Mouse (Mus musculus) intestine, postnatal 0 days (tissue): Measurements from ENCODE around the gene Gm11444. TPM values are rescaled to one million over a fixed set of nuclear protein-coding genes. Genes with fewer than 3 reads are reported as not detected.

ENCODE experiments used
- ATAC-seq: fragments of 200-750 bp; cut with Nextera tagmentation; 2 replicates; pipeline ENCODE4 v1.8.0; 2017; ENCODE audit warnings: mild to moderate bottlenecking, moderate TSS enrichment, moderate library complexity
- H3K27ac ChIP-seq: fragments of 300-500 bp; sonication (generic); 2 replicates; pipeline ENCODE4 v1.5.1; 2014; ENCODE audit warnings: mild to moderate bottlenecking, low read depth, low read length, moderate library complexity
- H3K27me3 ChIP-seq: fragments of 300-500 bp; sonication (generic); replicated peaks from 2 replicates; pipeline ENCODE4 v1.6.1; 2014; ENCODE audit warnings: low read length, mixed read lengths; ENCODE audit not compliant: control insufficient read depth, insufficient read depth
- H3K36me3 ChIP-seq: fragments of 300-500 bp; sonication (generic); 2 replicates; pipeline ENCODE4 v1.6.1; 2014; ENCODE audit warnings: mild to moderate bottlenecking, moderate library complexity; ENCODE audit not compliant: control insufficient read depth, insufficient read depth
- H3K4me1 ChIP-seq: fragments of 300-500 bp; sonication (generic); replicated peaks from 2 replicates; pipeline ENCODE4 v1.6.1; 2014; ENCODE audit warnings: antibody characterized with exemption, low read length, mixed read lengths; ENCODE audit not compliant: control insufficient read depth, insufficient read depth
- H3K4me2 ChIP-seq: fragments of 300-500 bp; sonication (generic); replicated peaks from 2 replicates; pipeline ENCODE4 v1.6.1; 2014; ENCODE audit warnings: low read depth, mild to moderate bottlenecking, moderate library complexity
- H3K4me3 ChIP-seq: fragments of 300-500 bp; sonication (generic); 2 replicates; pipeline ENCODE4 v1.5.1; 2014; ENCODE audit warnings: low read depth, low read length
- H3K9ac ChIP-seq: fragments of 300-500 bp; sonication (generic); 2 replicates; pipeline ENCODE4 v1.6.1; 2014; ENCODE audit warnings: mild to moderate bottlenecking, low read depth, low read length
- H3K9me3 ChIP-seq: fragments of 300-500 bp; sonication (generic); 2 replicates; pipeline ENCODE4 v1.6.1; 2016; ENCODE audit warnings: mixed run types; ENCODE audit not compliant: control insufficient read depth
- CTCF ChIP-seq: sonication (generic); IDR thresholded peaks from 2 replicates; pipeline ENCODE4 v1.5.1; 2016; ENCODE audit warnings: low read depth, mild to moderate bottlenecking, control low read depth, antibody characterized with exemption, moderate library complexity
- WGBS: fragments of 180-500 bp; shearing (Covaris S2); extraction: QIAGEN DNeasy Blood & Tissue Kit; methylation state at CpG from one replicate; pipeline ENCODE4 v1.1.7; 2014; 5-methylcytosine and 5-hydroxymethylcytosine counted together
- polyA plus RNA-seq: library from polyadenylated mRNA; unstranded; fragments of >200 nt; fragmentation: Nextera tagmentation; extraction: Ambion mirVana; gene quantifications from 2 replicates; pipeline ENCODE4 v1.2.1, GENCODE M21; 2015

Gene Gm11444
- polyA plus RNA-seq, 1 experiment from 2014 or later = not detected

DNA sequence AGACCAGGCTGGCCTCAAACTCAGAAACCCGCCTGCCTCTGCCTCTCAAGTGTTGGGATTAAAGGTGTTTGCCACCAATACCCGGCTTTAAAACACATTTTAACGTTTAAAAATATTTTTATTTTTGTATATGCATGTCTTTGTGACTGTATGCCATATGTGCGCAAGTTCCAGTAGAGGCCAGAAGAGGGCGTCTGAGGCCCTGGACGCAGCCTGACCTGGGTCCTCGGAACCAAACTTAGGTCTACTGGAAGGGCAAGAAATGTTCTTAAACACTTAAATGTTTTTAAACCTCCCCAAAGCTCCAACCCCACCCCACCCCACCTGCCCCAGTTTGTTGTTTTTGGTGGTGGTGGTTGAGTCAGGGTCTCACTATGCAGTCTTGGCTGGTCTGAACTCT lies 14.2 kb upstream of the Gm11444 start:
- WGBS = 43% methylated on average over 7 of the region's 7 CpGs
- H3K27me3 ChIP-seq = no peaks in the 10 kb centered on the region
- ATAC-seq = no peak
- no peaks in the 10 kb centered on the region for H3K4me1 ChIP-seq
- peak; percentile 58 for TF ChIP-seq CTCF
- H3K9me3 ChIP-seq = no peaks in the 10 kb centered on the region
- no peak overlapping the region for H3K4me2 ChIP-seq
- no peaks in the 10 kb centered on the region for H3K36me3 ChIP-seq
- H3K27ac ChIP-seq = no peak overlapping the region
- no peak overlapping the region for H3K4me3 ChIP-seq
- no peak overlapping the region for H3K9ac ChIP-seq

DNA sequence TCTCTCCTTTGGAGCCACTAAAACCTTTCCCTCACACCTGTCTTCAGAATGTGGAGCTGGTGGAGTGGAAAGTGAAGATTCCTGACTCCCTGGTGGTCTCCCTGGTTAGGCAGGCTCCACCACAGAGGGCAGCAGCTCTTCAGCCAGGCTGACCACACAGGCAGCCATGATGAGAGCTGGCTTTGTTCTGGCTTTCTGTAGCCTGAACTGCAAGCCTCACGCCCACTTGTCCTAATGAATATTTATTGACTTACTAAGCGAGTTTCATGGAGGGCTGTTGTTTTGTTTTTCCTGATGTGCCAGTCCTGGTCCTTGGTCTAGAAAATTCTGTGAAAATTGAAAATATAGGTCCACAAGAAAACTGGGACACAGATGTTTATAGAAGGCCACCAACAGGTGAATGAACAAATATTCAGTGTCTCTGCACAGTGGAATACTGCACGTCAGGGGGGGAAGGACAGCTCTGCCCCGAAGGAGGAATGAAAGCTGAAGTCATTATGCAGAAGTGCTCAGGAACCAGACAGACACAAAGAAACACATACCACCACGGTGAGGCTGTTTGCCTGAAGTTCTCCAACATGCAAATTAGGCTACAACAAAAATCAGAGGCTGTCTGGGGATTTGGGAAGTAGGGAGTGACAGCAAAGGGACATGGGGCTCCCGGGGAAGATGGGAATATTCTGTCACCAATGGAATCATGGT lies 8.0 kb upstream of the Gm11444 start:
- Histone ChIP-seq H3K4me2 (no peak overlapping the region), H3K27ac (no peak overlapping the region), H3K36me3 (no peaks in the 10 kb centered on the region), H3K4me1 (no peaks in the 10 kb centered on the region), H3K9me3 (no peaks in the 10 kb centered on the region), H3K9ac (no peak overlapping the region), H3K27me3 (no peaks in the 10 kb centered on the region), H3K4me3 (no peak overlapping the region)
- ATAC-seq = no peak
- no peak for TF ChIP-seq CTCF
- WGBS = 42% methylated on average over 6 of the region's 6 CpGs

DNA sequence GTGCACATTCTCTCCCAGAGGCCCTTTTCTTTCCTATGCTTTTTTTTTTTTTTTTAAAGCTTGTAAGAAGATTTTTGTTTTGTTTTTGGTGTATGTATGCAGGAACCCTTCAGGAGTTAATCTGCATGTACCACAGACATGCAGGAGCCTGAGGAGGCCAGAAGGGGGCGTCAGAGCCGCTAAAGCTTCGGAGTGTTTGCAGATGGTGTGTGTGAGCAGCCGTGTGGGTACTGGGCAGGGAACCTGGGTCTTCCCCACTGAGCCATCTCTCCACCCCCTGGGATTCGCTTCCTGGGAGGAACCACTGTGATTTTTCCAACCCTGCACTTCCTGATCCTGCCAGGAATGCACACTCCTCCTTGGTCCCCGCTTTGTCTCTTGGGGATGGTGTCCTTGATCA lies 625 bp upstream of the Gm11444 start:
- TF ChIP-seq CTCF = peak; percentile 52
- H3K9ac ChIP-seq = no peak overlapping the region
- no peaks in the 10 kb centered on the region for H3K9me3 ChIP-seq
- no peaks in the 10 kb centered on the region for H3K36me3 ChIP-seq
- WGBS = 43% methylated on average over 6 of the region's 6 CpGs
- no peak overlapping the region for H3K4me3 ChIP-seq
- no peak overlapping the region for H3K27ac ChIP-seq
- no peaks in the 10 kb centered on the region for H3K4me1 ChIP-seq
- H3K27me3 ChIP-seq = peaks cover 3% of the 10 kb centered on the region; the same call in 1 of the 2 replicates
- ATAC-seq = no peak
- H3K4me2 ChIP-seq = no peak overlapping the region

DNA sequence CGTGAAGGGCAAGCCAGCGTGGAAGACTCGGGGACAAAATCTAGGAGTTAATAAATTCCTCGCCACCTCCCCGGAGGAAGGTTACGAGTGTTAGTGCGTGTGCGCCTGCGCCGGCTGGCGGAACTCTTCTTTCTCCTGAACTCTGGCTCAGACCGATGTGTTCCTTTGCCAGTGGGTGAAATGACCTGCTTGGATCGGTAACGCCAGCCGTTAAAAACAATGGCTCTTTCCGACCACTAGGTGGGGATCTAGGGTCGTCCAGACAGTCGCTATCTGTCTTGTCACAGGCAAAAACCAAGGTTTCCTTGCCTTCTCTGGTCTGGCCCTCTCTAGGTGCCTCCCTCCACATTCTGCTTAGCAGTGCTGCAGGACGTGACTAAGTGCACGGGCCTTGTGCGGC lies 1.1 kb downstream of the Gm11444 start:
- peak; percentile 40 for ATAC-seq
- Histone ChIP-seq H3K4me2 (peak overlapping the region; percentile 47), H3K4me1 (peaks cover 2% of the 10 kb centered on the region; the same call in 1 of the 2 replicates), H3K9ac (no peak overlapping the region), H3K27me3 (peaks cover 10% of the 10 kb centered on the region; the same call in 1 of the 2 replicates), H3K36me3 (no peaks in the 10 kb centered on the region), H3K9me3 (no peaks in the 10 kb centered on the region), H3K4me3 (no peak overlapping the region), H3K27ac (no peak overlapping the region)
- 3% methylated on average over 21 of the region's 21 CpGs for WGBS
- TF ChIP-seq CTCF = peak; percentile 96

DNA sequence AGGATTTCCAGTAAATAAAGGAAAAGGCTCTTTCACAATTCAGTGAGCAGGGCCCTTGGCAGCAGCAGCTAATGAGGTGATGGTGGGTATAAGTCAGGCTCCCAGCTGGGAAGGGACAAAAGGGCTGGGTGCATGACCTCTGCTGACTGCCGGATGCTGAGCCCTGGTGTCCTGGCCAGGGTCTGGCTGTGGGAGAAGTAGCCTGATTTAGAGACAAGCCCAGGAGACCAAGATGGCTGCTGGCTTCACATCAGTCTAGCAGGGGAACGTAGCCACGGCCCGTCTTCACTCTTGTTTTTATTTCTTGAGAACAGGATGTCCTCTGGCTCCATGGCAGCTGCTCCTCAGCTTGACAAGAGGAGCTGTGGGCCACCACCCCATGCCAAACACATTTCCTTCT lies 3.6 kb downstream of the Gm11444 start:
- Histone ChIP-seq H3K27me3 (peaks cover 27% of the 10 kb centered on the region), H3K9ac (no peak overlapping the region), H3K4me2 (no peak overlapping the region), H3K27ac (no peak overlapping the region), H3K4me1 (peaks cover 8% of the 10 kb centered on the region), H3K9me3 (no peaks in the 10 kb centered on the region), H3K4me3 (no peak overlapping the region), H3K36me3 (no peaks in the 10 kb centered on the region)
- ATAC-seq = no peak
- TF ChIP-seq CTCF = no peak
- 86% methylated on average over 4 of the region's 4 CpGs for WGBS

DNA sequence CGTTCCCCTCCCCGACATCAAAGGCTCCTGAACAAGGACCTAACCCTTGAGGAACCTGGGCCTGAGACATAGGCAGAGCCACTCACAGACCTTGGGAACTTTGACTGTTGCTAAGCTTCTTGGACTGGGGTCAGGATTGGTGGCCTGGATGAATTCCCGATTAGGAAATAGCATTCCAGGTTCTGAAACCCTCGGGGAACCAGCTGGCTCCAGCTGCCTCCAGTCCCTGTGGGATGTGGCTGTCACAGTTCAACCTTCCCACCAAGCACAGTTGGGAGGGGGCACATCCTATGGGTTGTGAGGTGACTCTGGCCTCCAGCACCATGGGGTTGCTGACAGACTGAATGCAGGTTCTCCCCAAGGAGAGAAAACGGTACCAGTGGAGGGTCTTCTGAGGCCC lies 4.2 kb downstream of the Gm11444 start:
- Histone ChIP-seq H3K36me3 (no peaks in the 10 kb centered on the region), H3K4me3 (no peak overlapping the region), H3K4me1 (peaks cover 8% of the 10 kb centered on the region), H3K9me3 (no peaks in the 10 kb centered on the region), H3K27me3 (peaks cover 33% of the 10 kb centered on the region), H3K9ac (no peak overlapping the region), H3K27ac (no peak overlapping the region), H3K4me2 (no peak overlapping the region)
- ATAC-seq = no peak
- no peak for TF ChIP-seq CTCF
- WGBS = 51% methylated on average over 5 of the region's 5 CpGs
